Mouse (Mus musculus): Measurements from ENCODE around the gene Pepd.

The Pepd gene

DNA sequence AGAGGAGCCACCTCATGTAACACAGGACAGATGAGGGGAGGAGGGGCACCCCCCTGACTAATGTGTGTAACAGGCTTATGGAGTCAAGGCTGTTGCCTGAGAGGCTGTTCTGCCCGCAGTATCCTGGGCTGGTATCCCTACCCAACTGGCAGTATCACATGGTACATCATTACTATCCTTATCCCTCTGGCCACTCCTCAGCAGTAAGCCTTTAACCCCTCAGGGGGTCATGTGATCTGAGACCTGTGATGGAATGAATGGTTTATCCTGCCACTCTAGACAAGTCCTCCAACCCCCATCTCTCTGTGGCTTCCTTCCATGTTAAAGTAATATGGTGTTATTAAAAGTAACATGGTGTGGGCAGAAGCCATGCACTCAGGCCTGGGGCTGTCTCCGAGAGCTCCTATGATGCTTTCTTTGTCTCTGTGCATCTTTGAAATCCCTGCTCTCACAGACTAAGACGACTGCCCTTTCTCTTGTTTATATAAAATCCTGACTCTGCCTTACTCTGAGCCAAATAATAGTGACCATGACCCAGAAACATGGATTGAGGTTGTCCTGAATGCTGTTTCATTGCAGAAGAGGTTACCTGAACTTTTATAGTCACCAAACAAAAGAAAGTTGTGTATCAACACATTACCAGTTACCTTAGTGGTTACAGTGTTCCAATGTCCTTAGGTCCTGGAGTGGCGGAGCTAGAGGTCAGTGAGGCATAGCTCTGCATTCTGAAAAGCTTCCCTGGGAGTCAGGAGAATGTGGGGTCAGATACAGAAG, 71.7 kb downstream of the Pepd start:
- no peak for DNase-seq (ENCODE audit: low spot score)

DNA sequence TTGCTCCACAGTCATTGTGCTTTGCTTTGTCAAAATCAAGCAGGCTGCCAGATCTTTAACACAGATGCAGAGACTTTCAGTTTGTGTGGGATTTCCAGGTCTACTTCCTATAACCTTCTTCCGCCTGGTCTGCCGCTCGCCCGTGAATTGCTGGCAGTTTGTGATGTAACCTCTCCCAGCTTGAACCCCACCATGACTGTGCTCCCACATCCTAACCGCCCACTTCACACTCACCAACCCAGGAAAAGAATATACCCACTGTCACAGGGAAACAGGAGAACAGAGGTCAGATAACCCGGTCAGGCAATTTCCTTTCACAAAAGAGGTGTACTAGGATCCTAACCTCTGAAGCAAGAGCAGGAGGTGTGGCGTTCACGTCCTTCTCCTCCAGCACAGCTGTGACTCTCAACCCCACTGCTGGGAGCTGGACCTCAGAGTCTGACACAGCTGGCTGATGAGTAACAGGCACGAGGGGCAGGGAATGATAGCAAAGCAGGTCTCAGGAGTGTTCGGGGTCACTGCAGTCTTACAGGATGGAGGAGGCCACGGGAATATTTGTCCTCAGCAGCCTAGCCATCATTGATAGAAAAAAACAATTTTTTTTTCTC, 72.5 kb downstream of the Pepd start:
- DNase-seq (ENCODE audit: low spot score), result peak; percentile 26

DNA sequence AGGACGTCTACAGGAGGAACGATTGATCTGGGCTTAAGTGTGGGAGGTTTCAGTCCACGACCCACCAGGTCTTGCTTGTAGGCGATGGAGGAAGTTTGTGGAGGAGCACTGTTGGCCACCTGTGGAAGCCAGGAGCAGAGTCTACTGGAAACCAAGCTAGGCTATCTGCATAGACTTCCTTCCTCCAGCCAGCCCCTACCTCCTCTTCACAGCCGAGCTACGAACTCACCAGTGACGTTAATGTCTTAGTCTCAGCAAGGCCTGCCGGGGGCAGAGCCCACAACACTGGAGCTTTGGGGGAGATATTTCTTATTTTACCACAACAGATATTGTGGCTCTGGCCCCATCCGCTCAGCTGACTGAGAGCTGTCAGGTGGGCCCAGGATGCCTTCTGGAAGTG, 73.0 kb downstream of the Pepd start:
- no peak for DNase-seq (ENCODE audit: low spot score)

DNA sequence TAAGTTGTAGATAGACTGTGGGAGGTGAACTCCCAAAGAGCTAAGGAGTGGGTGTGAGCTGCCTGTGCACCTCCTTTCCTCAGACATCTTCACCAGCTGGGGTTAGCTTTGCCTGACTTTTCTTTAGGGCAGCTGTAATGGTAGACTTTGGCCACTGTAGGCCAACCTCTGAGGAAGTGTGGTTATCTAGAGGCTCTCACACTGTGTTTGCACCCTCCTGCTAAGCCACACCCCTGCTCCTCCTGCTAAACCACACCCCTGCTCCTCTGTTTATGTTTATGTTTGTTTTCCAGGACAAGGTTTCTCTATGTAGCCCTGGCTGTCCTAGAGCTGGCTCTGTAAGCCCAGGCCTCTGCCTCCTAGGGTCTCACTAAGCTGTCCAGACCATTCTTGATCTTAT, 73.5 kb downstream of the Pepd start:
- DNase-seq (ENCODE audit: low spot score), result no peak

DNA sequence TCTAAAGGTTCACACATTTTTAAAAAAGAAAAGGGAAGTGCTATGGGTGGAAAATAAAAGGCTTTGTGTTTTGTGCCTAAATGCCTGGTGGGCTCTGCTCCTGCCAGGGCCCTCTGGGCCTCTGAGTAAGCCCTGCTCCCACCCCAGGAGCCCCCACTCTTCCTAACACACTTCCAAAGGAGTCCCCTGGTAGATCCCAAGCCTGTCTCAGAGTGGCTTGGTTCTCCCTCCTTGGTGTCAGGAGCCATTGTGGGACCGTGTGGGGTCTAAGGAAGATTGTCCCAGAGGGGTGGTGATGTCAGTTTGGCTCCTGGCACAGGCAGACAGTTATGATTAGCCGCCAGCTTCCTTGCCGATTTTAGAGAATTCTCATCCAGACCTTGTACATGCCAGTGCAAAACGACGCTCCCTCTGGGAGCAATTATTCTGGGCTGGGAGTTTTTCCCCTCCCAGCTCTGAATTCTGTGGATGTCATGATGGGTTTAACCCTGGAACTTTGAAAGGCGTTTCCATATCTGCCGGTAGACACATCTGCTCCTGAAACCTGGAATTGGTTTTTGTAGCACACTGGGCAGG, 74.5 kb downstream of the Pepd start:
- DNase-seq (ENCODE audit: low spot score), result peak; percentile 17

DNA sequence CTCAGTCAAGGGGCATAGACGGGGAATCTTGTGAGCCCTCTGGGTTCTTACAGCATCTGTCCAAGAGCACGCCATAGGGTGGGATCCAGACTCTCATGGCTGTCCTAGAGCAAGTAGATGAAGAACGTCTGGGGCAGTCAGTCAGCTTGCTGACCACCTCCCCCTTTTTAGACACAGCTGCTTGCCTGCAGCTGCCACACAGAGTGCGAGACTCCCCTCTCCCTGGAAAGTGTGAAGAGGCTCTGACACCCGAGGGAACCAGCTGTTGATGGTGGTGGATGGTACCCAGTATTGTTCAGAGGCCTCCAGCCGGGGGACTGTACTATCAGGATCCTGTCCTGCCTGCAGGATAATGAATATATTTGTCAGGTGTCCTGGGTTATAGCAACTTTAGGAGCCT, 75.1 kb downstream of the Pepd start:
- no peak for DNase-seq (ENCODE audit: low spot score)

DNA sequence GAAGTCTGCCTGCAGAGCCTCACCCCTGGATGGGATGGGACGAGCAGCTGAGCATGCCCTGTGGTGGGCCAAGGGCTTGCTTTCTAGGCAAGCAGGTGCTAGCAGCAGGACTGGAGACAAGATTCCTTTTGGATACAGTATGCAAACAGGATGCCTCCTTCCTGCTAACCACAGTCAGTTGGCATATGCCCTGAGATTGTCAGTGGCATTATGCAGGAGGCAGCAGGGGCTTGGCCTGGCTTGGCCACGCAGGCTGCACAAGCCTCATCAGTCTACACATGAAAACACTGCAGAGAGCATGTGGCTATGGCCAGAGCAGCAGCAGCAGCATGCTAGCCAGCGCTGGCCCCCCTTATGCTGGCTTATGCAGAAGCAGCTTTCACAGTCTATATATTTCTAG, 76.3 kb downstream of the Pepd start:
- no peak for DNase-seq (ENCODE audit: low spot score)

DNA sequence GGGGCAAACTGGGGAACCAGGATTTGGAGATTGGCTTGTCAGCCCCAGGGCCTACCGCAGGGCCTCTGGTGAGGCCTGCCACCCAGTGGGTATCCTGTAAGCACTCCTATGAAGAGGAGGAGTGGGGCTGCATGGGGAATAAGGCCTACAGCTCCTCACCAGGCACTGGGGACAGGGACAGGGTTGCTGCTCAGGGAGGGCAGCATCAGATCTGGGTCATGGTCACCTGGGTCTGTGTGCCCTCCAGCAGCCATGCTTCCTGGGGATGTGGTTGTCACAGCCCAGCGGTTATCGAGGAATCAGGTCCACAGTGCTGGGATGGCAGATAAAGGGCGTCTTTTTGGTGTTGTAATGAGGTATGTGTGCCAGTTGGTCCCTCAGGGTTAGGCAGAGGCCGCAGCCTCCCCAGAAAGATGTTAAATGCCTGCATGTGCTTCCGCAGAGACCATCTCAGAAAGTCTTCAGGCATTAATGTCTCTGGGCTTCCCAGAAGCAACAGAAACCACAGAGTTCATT, 79.6 kb downstream of the Pepd start:
- DNase-seq (ENCODE audit: low spot score), result no peak

DNA sequence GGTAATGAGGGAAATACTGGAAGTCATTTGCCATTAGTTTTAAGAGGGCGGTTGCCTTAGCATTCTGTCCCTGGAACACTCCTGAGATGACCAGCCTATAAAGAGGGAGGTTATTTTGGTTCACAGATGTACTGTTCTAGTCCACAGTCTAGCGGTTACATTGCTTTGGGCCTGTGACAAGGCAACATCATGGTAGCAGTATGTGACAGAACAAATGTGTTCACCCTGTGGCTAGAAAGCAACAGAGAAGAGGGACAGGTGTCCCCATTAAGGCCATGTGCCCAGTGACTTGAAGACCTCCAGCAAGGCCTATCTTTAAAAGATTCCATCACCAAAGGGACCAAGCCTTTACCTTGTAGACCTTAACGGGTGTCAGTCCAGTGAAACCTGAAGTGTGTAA, 80.6 kb downstream of the Pepd start:
- DNase-seq (ENCODE audit: low spot score), result no peak

DNA sequence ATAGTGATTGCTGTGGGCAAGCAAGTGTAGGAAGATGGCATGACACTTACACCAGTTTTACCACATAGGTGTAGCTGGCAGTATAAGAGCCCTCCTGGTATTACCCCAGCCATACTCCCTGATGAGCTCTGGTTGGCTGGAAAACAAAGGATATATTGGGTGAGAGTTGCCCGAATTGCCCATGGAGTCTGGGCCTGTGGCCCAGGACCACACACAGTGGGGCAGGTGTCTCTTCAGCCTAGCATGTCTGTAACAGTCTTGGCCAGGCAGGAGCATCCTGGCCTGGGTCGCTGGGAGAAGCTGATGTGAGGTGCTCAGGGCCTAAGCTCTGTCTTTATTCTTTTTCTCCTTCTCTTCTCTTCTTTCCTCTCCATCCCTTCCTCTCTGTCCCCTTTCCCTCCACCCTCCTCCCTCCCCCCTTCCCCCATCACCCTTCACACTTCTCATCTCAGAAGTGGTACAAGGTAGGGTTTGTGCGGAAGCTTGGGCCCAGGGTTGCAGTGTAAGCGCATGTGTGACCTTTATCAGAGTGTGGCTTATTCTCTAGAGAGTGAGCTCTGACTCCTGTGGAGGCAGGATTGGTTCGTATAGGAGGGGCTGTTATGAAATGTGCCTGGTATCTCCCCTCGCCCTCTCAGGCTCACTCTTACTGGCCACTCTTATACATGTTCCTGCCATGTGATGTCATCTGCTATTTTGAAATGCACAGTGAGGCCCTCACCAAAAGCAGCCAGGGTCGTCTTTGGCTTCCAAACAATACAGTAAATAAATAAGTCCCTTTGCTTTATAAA, 83.9 kb downstream of the Pepd start:
- no peak for DNase-seq (ENCODE audit: low spot score)

DNA sequence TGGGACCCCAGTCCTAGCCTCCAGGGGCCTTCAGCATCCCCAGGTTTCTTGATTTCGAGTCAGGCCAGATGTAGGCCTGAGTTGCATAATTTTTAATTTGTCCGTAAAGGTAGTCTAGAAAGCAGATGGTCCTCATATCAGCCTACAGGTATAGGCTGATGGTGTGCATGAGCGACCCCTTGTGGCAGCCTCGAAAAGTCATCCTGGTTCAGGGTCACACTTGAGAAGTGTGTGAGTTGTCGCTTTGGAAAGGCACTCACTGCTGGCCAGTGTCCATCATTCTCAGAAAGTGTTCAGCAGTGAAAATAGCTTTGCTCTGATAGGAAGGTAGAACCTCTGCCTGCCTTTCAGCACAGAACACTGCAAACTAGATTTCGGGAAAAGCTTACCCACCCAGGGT, 88.7 kb downstream of the Pepd start:
- peak; percentile 64 for DNase-seq (ENCODE audit: low spot score)

DNA sequence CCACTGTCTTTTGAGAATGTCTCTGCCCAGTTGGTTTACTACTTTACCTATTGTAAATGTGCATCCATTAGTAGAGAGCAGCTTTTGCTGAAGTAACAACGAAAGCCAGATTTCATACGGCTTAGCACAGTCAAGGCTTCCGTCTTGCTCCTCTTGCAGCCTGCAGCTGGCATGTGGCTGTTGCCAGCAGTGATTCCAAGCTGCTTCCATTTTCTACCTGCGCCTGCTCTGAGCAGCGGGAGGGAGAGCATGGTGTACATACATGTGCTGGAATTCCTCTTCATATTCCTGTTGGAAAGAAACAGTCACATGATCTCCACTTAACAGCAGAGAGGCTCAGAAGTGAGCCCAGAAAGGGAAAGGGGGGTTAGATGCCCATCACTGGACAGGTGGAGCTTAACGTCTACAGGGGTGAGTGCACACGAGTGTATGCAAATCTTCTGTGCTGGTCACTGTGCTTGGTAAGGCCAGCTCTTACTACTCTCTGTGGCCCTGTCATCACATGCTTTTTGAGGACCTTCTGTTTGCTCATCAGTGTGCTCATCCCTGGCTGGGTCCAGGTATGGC, 91.1 kb downstream of the Pepd start:
- DNase-seq (ENCODE audit: low spot score), result no peak

DNA sequence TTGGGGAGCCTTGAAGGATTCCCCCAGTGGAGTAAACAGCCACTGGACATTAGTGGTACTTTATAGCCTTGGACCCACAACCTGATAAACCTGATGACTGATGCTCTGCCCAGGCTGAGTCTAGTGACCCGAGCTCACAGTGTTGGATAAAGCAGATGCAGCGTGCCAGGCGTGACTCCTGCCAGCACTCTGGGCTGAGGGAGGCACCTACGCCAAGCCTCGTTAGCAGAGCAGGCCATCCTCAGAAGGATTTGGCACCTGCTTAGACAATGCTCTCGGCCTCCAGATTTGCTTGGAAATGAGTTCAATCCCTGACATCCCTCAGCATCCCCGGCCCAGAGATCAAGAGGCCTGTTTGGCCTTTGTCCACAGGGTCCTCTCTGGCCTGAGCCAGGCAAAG, 94.5 kb downstream of the Pepd start:
- DNase-seq (ENCODE audit: low spot score), result no peak

DNA sequence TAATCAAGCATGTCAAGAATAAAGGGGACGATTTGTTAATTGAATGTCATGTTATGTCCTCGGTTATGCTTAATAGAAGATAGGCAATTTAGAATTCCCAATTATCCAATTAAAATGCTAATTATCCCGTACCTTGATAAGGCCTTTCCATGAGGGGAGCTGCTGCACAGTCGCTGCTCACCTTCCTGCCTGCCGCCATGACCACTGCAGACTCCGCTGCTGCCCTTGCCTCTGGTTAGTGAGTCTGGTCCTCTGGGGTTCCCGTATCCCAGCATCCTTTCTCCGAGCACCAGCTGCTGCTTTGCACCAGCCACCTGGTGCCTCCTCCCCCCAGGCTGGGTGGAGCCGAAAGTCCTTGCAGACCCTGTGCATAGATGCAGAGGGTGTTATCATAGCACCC, 101.0 kb downstream of the Pepd start:
- no peak for DNase-seq (ENCODE audit: low spot score)

DNA sequence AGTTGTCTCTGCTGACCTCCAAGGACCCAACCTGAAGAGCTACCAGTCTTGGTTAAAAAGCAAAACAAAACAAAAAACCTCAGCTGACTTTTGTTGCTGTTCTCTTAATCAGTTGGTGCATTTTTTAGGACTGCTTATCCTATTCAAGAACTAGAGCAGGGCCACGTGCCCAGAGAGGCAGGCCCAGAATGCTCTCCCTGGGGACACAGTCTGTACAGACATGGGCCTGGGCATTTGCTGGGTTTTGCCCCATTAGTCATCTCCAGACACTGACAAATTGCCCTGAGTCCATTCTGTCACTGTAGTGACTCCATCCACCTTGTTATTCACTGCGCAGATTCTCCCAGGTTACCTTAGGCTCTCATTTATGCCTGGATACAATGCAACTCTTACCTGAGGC, 103.1 kb downstream of the Pepd start:
- no peak for DNase-seq (ENCODE audit: low spot score)

DNA sequence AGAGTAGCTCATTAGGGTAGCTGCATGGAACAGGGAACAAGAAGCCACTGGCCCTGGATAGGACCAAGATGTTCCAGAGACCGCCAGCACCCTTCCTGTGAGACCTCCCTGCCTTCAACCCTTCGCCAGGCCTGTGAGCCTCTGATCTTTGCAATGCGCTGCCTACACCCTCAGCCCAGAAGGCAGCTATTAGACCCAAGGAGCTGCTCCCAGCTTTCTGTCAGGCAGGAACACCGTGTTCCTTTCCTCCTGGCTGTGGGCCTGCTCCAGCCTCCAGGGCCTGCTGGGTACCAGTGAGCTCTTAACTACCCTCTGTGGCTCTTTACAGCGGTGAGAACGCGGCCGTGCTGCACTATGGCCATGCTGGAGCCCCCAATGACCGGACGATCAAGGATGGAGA, 109.2 kb downstream of the Pepd start:
- DNase-seq (ENCODE audit: low spot score), result no peak

DNA sequence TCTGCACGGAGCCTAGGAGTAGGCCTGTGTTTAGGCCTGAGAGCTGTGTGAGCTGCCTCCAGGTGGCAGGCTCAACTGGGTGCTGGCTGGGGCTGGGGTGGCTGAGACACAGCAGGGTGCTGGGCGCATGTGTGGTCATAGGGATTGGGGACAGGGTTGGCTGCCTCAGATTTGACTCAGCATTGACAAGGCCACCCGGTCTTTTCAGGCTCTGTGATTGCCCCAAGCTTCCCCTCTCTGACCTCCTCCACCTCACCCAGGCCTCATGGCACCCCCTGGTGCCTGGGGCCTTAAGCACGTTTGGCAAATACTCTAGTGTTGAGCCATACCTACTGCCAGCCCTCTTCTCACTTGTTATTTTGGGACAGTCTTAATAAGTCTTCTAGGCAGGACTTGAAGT, 111.1 kb downstream of the Pepd start:
- no peak for DNase-seq (ENCODE audit: low spot score)

DNA sequence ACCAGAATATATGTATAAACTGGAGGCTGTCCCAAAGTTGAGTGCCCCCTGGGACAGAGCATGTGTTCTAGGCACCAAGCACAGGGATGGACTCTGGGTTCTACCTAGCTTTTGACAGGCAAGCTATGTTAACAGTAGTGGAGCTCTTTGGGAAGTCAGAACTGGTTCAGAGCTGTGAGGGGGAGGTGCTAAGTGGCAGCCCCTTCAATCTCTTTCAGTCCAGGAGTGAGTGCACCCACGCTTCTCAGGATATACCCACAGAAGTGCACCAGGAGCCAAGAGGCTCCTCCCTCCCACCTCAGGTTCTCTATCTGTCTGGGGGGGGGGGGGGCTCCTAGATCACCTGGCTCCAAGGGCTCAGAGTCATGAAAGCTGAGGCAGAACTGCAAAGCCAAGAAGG, 112.2 kb downstream of the Pepd start:
- no peak for DNase-seq (ENCODE audit: low spot score)

DNA sequence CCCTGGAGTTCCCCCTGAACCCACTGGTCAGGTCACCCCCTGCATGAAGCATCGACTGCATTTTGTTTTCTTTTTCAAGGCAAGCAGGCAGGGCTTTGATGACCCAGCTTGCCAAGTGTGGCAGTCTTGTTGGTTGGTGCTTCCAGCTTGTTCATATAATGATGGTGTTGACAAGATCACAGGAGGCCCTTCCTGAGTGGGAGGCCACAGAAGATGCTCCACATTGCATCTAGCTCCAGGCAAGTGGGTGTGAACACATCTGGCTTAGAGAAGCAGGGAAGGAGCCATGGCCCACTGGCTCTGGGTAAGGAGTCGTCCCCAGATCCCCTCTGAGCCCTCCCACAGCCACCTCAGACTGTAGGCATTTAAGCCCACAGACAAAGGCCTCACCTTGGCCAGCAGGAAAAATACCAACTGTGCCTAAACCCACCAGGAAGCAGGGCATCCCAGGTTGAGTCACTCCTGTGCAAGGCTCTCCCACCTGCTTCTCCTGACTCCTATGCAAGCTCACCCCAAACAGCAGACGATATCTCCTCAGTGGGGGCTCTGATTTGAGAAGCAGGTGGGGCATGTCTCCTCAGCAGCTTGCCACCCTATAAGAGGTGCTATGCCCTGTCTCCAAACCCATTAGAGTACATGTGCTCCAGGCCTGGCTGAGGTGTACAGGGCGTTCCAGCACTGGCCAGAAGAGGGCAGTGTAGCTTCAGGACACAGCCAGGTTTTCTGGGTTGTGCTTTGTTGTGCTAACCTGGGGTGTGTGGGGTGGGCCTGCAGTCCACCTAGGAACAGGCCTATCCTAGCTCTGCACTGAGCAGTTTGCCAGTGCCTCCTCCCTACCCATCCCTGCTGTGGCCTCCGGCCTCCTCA, 113.5 kb downstream of the Pepd start:
- peak; percentile 81 for DNase-seq (ENCODE audit: low spot score)

DNA sequence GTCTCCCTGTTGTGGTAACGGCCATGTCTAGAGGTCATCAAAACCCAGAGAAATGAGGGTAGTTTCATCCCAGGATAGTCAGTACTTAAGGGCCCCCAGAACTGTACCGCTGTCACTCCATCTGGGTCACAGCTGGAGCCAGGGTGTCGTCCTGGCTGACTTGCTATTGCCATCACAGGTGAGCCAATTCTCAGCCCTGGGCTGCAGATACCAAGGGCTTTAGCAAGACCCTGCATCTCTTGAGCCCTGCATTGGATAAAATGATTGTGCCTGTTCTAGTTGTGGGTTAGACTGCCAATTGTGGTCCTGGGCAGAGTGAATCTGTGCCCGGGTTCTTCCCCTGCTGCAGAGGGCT, 114.1 kb downstream of the Pepd start:
- no peak for DNase-seq (ENCODE audit: low spot score)

DNA sequence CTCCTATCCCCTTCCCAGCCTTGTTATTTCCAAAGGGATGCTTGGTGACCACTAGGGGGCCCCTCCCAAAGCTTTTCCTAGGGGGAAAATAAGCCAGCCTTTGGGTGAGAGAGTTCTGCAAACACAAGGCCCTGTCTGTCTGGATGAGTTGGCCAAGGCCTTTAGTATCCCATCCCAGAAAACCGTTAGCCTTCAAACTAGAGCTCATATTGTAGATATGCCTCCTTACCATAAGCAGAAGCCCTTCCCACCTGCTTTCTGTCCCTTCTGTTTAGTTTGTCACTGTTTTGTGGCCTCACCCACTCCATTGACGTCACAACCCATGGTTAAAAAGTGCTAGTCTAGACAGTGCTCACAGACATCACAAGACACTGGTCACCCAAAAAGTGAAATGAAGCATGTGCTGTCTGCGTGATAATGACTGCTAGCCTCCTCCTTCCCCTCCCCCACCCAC, 114.7 kb downstream of the Pepd start:
- DNase-seq (ENCODE audit: low spot score), result peak; percentile 69
